Mouse (Mus musculus) right cerebral cortex, postnatal 14 days (tissue): Measurements from ENCODE around the gene Plk2.

Source experiments
- DNase-seq: peaks from one replicate; pipeline ENCODE4 v3.0.0; 2022

Plk2 gene

GRCm38 (mm10) chr13:110412572-110413209 lies 17.8 kb downstream of the Plk2 start:
- DNase-seq: no peak

- DNase-seq: no peak
Observed at GRCm38 (mm10) chr13:110418656-110419055, 23.8 kb downstream of the Plk2 start.

GRCm38 (mm10) chr13:110419640-110420039 lies 24.8 kb downstream of the Plk2 start:
- no peak for DNase-seq

- DNase-seq: no peak
Observed at GRCm38 (mm10) chr13:110422434-110422833, 27.6 kb downstream of the Plk2 start.

GRCm38 (mm10) chr13:110425512-110426222 lies 30.8 kb downstream of the Plk2 start:
- no peak for DNase-seq

- DNase-seq: no peak
Observed at GRCm38 (mm10) chr13:110431388-110431787, 36.5 kb downstream of the Plk2 start.

GRCm38 (mm10) chr13:110432062-110432566 lies 37.3 kb downstream of the Plk2 start:
- no peak for DNase-seq

- DNase-seq: no peak
Observed at GRCm38 (mm10) chr13:110432613-110433012, 37.8 kb downstream of the Plk2 start.

- DNase-seq: no peak
Observed at GRCm38 (mm10) chr13:110436692-110437091, 41.8 kb downstream of the Plk2 start.

- DNase-seq: no peak
Observed at GRCm38 (mm10) chr13:110438624-110439023, 43.8 kb downstream of the Plk2 start.

- no peak for DNase-seq
Observed at GRCm38 (mm10) chr13:110444335-110444734, 49.5 kb downstream of the Plk2 start.

GRCm38 (mm10) chr13:110444894-110445293 lies 50.0 kb downstream of the Plk2 start:
- DNase-seq: no peak

GRCm38 (mm10) chr13:110446434-110446833 lies 51.6 kb downstream of the Plk2 start:
- DNase-seq: no peak

- DNase-seq: no peak
Observed at GRCm38 (mm10) chr13:110450056-110450455, 55.2 kb downstream of the Plk2 start.
